Mouse (Mus musculus) spleen, adult 12 weeks (tissue): ENCODE measurements around the gene Pank4.
A peak's percentile ranks its signal among the peaks of the same experiment; 100 is the strongest.

ENCODE experiments used
- DNase-seq: peaks from one replicate; pipeline ENCODE4 v3.0.0; 2022; ENCODE audit warnings: low spot score

Gene Pank4

GRCm38 (mm10) chr4:154943323-154944039, 20.4 kb upstream of the Pank4 start:
- no peak for DNase-seq

- peak; percentile 69 for DNase-seq
Measured at GRCm38 (mm10) chr4:154944121-154944590, 19.8 kb upstream of the Pank4 start.

- DNase-seq, result no peak
Measured at GRCm38 (mm10) chr4:154946319-154946718, 17.6 kb upstream of the Pank4 start.

- DNase-seq, result no peak
Measured at GRCm38 (mm10) chr4:154948066-154948939, 15.6 kb upstream of the Pank4 start.

DNA sequence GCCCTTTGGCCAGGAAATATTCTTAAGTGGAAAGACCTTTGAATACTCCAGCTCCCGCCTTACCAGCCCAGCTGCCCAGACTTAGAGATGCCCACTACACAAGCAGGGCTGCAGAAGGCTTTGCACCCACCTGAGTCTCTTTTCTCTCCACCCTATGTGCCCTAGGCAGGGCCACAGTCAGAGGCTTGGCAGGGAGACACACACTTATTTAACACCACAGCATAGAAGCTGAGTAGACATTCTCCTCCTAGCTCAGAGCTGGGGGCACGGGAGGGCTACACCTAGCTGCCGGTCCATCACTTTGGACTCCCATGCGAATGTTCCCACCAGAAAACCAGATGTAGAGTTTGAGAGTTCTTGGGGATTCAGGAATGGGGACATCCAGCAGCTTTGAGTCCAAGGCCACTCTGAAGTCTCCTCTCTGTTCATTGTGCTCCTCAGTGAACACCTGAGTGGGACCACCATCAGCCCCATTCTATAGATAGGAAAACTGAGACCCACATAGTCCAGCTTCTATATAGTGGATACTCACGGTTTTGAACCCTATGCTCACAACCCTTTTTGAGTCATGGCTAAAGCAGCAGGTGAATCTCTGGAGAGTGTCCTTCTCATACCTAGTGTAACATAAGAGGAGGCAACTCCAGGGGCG, 14.9 kb upstream of the Pank4 start:
- no peak for DNase-seq

DNA sequence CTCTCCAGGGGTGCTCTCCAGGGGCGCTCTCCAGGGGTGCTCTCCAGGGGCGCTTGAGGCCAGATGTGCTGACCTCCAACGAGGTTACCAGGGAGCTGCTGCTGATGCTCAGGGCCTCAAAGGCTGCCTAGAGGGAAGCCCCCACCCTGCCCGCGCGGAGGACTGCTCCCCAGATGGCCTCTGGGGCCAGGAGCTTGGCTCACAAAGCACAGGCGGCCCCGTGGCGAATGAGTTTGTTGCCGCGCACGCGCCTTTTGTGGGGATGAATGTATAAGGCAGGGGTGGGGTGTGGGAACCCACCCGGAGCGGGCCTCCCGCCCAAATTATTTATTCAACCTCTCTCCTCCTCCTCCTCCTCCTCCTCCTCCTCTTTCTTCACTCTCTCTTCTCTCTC, 14.3 kb upstream of the Pank4 start:
- no peak for DNase-seq

DNA sequence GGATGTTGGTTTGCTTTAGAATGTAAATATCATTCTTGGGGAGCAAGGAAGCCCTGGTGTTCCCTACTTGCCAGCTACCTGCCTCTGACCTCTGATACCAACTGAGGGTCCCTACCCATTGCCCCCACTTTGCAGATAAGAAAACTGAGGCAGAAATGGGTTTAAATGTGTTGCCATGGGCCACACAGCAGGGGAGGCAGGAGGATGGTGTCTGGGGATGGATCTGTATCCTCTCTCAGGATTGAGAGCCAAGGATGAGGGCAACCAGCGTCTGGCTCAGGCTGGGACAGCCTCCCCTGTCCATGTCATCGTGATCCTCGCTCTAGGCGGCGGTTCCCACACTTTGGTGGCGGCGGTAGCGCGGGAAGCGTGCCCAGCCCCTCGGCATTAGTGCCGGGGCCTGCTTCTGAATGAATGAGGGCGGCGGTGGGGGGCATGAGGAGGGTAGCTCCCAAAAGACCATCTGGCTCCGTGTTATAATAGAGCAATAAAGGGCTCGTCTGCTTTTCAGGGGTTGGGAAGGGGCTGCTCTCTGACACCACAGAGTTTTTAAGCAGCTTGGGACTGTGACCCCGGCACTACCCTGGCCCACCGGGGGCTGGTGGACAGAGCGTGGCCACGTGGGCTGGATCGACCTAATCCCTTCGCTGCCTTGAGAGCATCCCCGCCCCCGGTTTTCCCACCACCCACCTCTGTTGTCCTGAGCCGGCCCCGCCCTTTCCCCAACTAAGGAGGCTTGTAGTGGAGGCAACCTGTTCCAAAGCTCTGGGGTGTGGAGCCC, 11.3 kb upstream of the Pank4 start:
- no peak for DNase-seq

DNA sequence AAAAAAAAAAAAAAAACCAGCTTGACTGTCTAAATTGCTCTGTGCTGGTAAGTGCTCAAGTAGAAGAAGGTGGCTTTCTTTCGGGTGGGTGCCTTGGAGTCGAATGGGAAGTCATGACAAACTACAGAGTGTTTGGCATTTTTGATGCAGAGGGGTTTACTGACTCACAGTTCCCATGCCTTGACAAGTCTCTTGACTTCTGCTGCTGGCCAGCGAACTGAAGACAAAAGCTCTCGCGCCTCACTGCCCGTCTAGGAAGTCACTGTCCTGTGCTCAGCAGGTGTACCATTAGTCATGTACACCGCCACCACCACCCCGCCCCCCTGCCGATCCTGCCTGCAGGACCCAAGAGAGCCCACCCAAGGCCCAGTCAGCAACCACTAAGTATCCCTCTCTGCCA, 7.3 kb upstream of the Pank4 start:
- DNase-seq, result no peak

- no peak for DNase-seq
Measured at GRCm38 (mm10) chr4:154957289-154957993, 6.5 kb upstream of the Pank4 start.

DNA sequence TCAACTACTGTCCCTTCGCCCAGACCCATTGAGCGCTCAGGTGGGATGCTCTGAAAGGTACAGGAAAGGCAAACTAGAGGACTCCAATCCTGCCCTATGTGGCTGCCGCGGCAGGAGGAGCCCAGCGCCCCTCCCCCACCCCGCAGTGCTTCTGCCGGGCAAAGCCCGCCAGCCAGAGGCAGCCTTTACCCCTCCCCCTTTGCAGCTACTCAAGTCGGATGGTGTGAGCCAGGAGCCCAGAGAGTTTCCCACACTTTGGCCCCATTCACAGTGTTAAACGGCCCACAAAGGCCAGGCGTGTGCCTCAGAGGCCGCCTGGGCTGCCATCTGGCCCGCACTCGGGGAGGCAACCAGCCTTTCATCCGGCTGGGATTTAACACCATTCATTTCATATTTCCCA, 5.8 kb upstream of the Pank4 start:
- DNase-seq, result no peak

- DNase-seq, result no peak
Measured at GRCm38 (mm10) chr4:154958621-154959020, 5.3 kb upstream of the Pank4 start.

DNA sequence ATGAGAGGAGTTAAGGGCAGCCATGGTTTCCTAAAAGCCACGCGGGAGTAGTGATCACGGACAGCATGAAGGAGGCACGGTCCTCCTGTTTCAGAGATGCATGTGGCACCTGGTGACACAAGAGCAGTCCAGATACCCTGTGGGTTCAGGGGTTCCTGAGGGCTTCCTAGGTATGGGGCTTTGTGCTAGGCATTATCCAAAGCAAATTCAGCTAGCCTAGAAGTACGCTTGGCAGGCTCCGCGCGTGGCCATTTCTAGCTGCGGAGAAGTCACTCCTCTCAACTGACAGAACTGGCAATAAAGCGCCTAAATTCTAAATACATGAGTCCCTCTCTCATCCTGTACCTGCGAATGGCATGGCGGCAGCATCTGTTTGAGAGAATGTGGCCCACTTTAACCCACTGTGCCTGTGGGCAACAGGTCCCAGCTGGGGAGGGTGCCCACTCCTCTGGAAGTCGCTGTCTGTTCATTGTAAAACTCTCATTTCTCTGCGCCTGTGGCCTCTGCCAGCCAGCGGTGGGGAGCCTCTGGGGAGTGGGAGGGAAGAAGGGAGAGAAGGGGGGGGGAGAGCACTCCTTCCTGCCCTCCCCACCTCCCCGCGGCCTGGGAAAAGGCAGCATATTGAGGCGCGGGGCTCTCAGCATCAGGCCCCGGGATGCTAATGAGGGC, 3.8 kb upstream of the Pank4 start:
- no peak for DNase-seq

GRCm38 (mm10) chr4:154960690-154961225, 3.2 kb upstream of the Pank4 start, which contains the start of gene Hes5:
Gene Hes5 (plus strand): TSS chr4:154960923.
- DNase-seq, result no peak

DNA sequence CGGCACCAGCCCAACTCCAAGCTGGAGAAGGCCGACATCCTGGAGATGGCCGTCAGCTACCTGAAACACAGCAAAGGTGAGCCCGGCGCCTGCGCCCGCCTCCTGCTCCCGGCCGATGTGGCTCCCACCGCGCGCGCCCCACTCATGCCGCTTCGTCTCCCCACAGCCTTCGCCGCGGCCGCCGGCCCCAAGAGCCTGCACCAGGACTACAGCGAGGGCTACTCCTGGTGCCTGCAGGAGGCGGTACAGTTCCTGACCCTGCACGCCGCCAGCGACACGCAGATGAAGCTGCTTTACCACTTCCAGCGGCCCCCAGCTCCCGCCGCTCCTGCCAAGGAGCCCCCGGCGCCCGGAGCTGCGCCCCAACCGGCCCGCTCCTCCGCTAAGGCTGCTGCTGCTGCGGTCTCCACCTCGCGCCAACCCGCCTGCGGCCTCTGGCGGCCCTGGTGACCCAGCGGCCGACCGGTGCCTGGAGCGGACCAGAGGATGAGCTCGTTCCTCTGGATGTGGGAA, 2.6 kb upstream of the Pank4 start:
- no peak for DNase-seq

DNA sequence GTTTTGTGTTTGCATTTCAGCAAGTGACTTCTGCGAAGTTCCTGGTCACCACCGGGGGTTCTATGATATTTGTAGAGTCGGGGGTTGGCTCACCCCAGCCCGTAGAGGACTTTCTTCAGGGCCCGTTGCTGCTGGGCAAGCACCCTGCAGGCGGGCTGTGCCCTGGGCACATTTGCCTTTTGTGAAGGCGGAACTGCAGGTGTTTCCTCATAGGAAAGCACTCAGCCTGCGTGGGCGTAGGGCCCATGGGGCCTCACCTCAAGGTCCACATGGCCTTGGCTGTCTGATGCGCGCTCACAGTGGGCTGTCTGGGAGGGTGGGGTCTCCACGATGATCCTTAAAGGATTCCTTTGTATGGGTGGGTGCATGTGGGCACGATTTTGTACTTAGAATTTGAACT, 2.0 kb upstream of the Pank4 start:
- peak; percentile 50 for DNase-seq

DNA sequence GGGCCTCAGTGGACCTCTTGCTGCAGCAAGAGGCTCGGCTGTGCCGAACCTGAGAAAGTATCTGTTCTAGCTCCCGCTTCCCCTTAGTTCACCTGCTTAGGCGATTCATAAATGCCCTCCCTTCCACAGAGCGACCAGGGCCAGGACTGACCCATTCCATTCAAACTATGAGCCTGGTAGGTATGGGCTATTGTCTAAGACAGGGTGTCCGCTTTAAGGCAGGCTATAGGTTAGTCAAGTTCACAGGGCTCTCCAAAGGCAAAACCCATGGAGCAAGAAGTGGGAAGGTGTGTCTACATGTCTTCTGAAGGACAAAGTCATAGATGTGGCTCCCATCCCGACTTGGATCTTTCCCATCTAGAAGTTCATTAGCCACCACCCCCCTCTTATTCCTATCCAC, 1.2 kb upstream of the Pank4 start:
- no peak for DNase-seq

DNA sequence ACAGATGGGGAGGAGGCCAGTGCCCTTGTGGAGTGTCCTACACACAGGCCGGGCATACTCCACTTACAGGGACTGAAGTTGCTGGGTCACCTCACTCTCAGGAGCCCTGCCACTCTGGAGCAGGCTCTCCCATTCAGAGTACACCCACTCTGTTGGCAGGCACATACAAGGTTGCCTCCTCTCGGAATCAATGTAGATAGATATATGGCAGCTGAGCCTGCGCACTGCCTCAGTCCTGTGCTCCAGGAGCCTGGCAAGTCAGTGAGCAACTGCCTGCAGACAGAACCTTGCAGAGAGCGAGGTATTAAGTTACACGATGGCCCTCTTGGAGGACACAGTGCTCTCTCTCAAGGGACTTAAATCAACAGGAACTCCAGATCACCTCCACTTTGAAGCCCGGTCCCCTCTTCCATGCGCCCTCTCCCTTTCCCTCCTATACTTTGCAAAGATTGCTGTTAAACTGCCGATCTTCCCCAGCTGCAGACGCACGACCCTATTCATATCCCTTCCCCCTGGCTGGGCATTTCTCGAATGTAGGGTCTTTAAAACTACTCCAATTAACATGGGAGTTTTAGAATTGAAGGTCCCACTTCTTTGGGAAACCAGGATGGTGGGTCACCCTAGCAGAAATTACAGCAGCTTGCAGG, 610 bp upstream of the Pank4 start:
- no peak for DNase-seq

DNA sequence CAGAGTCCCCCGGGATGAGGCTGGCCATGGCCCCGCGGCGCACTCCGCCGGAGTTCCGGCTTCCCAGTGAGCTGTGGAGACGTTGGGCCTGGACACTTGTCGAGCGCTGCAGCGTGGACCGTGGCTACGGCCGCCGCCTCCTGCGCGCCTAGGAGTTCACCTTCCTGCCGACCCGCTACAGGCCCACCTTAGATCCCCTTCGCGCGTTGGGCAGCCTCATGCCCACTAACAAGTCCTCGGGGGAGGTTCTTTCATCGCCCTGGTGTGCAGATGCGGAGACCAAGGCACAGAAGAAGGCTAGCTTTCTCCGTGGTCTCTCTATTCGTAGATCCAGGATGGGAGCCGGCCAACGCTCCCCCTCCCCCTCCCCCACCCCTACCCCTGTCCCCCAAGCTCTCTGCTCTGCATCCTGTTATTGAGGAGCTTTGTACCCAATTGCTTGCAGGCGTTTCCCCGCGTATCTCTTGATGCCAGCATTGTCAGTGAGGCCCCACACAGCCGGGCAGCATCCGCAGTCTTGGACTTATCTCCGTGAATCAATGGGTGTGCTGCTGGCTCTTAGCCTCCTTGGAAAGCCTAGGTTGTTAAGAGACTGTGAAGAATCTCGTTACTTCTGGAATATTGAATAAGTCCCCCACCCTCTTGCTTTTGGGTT, 785 bp downstream of the Pank4 start:
- DNase-seq, result peak; percentile 38

DNA sequence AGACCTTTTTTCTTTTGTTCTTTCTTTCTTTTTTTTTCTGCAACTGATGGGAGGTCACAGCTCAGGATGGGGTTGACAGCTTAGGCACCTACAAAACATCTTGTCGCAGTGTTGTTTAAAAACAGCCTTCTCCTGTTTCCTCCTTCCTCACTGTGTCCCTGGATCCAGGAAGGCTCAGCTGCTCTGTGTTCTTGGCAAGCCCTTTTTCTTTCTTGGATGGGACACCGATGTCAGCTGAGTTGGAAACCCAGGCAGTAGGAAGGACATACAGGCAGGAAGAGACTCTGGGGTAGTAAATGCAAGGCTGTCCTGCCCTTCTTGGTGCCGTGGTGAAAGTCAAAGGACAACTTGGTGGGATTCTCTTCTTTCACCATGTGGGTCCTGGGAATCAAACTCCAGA, 1.9 kb downstream of the Pank4 start:
- no peak for DNase-seq
